Mouse (Mus musculus): Measurements from ENCODE around the gene Chpf. TPM values are rescaled to one million over a fixed set of nuclear protein-coding genes. Genes with fewer than 3 reads are reported as not detected.

Gene Chpf
- 88.3 and 92.6 TPM in 2 replicates for polyA plus RNA-seq (2012; rRNA removed)

DNA sequence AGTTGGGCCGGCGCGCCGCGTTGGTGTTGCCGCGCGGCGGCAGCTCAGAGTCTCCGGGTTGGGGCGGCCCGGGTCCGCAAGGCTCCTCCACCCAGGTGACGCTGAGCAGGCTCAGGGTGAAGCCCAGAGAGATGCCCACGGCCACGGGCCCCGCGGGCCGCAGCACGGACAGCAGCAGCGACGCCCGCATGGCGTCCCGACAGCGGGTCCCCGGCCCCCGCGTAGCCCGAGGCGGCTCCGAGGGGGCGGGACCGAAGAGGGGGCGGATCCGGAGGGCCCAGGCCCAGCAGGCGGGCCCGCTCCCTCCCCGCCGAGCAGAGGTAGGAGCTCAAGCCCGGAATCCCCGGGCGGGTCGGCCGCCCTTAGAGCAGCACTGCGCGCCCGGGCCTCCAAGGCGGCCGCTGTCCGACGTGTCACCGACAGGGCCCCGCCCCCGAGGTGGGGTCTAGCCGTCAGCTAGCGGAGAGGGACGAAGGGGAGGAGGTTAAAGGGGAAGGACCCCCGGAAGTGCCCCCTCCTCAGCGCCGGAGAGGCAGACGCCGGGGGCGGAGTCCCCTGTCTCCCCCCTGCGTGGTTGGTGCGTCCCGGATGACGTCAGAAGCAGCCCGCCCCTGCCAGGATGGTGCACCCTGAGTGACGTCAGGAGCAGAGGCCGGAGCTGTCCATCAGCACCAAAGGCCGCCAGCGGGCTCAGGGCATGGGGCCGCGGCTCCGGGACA is at the start of gene Chpf, which contains the start of gene Tmem198:
Gene Chpf (minus strand): TSS at position 392 of the 719 bp plus-strand sequence.
Gene Tmem198 (plus strand): TSS at position 617 of the 719 bp plus-strand sequence.
- peak within 1 kb of the TSS; percentile 92 for H3K27ac ChIP-seq (ENCODE audit: insufficient read depth, low read length)
- DNase-seq = peak; percentile 99
- TF ChIP-seq CTCF (IDR thresholded peaks at IDR 0.05; ENCODE audit: borderline replicate concordance, insufficient read depth, low read depth, low read length) (no peak), POLR2A (IDR thresholded peaks at IDR 0.05; ENCODE audit: borderline replicate concordance, insufficient read depth, low read length) (peak; percentile 92)
- H3K4me3 ChIP-seq (replicated peaks; ENCODE audit: insufficient read depth, low read depth, low read length) = peak within 1 kb of the TSS; percentile 85
- no peaks in the 10 kb centered on the region for H3K27me3 ChIP-seq (ENCODE audit: control insufficient read depth, insufficient read depth, low read length)
- H3K4me1 ChIP-seq (ENCODE audit: control insufficient read depth, insufficient read depth, low read length) = peaks cover 16% of the 10 kb centered on the region
- 1% methylated on average over 65 of the region's 76 CpGs for WGBS

DNA sequence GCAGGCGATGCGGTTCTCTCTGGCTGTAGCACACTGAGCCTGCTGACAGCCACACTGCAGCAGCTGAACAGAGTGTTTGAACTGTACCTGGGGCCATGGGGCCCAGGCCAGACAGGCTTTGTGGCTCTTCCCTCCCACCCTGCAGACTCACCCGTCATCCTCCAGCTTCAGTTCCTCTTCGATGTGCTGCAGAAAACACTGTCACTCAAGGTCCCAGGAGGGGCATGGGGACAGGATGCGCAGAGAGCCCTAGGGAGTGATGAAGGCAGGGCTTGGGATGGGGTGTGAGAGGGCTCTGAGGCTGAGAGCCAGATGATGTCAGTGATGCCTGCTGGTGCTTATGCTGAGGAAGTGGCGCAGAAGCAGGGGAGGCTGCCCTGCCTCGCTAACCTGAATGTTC is 45.6 kb upstream of the Chpf start:
- no peak for DNase-seq
- H3K4me1 ChIP-seq (ENCODE audit: control insufficient read depth, insufficient read depth, low read length) = no peaks in the 10 kb centered on the region; the same call in 1 of the 2 replicates
- H3K4me3 ChIP-seq (replicated peaks; ENCODE audit: insufficient read depth, low read depth, low read length) = no peak overlapping the region
- H3K27ac ChIP-seq (ENCODE audit: insufficient read depth, low read length) = no peak overlapping the region
- no peak for TF ChIP-seq CTCF (IDR thresholded peaks at IDR 0.05; ENCODE audit: borderline replicate concordance, insufficient read depth, low read depth, low read length)
- TF ChIP-seq POLR2A (IDR thresholded peaks at IDR 0.05; ENCODE audit: borderline replicate concordance, insufficient read depth, low read length) = no peak
- H3K27me3 ChIP-seq (ENCODE audit: control insufficient read depth, insufficient read depth, low read length) = no peaks in the 10 kb centered on the region
- WGBS = 88% methylated on average over 7 of the region's 7 CpGs

DNA sequence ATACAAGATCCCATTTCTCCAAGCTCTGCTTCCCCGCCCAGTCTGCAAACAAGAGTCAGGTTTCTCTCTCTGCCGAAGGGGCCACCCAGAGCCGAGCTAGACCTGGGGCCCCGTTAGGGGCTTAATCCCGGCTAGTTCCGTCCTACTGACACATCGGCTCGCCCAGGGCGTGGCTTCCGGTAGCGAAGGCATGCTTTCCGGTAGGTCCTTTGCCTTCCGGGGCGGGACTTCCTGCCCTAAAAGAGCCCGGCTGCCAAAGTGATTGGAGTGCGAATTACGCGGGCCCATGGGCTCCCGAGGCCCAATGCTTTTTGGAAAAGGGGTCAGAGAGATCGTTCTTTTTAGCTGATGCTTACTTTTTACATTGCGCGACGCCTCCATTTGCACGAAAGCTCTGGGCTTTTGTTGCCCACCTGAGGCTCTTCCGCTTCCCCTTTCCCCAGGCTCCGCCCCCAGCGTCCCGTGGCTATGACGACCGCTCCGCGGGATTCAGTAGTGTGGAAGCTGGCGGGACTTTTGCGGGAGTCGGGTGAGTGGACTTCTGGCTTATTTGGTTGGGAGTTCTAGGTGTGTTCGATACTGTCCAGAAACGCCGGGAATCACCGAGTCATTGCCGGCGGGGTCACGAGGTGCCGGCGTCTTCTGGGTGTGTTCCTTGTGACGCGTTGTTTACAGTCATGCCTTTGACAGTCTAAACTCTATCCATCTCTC is 42.4 kb upstream of the Chpf start, which contains the start of gene Stk11ip:
Gene Stk11ip (plus strand): TSS at position 209 of the 711 bp plus-strand sequence.
- under 1% methylated on average over 46 of the region's 46 CpGs for WGBS
- Histone ChIP-seq H3K4me3 (replicated peaks; ENCODE audit: insufficient read depth, low read depth, low read length) (peak within 1 kb of the TSS; percentile 92), H3K27ac (ENCODE audit: insufficient read depth, low read length) (peak within 1 kb of the TSS; percentile 46; the same call in 1 of the 2 replicates), H3K4me1 (ENCODE audit: control insufficient read depth, insufficient read depth, low read length) (no peaks in the 10 kb centered on the region; the same call in 1 of the 2 replicates), H3K27me3 (ENCODE audit: control insufficient read depth, insufficient read depth, low read length) (no peaks in the 10 kb centered on the region)
- DNase-seq = peak; percentile 90 to 93
- TF ChIP-seq CTCF (IDR thresholded peaks at IDR 0.05; ENCODE audit: borderline replicate concordance, insufficient read depth, low read depth, low read length) (no peak), POLR2A (IDR thresholded peaks at IDR 0.05; ENCODE audit: borderline replicate concordance, insufficient read depth, low read length) (peak; percentile 85; the same call in 1 of the 2 replicates)

DNA sequence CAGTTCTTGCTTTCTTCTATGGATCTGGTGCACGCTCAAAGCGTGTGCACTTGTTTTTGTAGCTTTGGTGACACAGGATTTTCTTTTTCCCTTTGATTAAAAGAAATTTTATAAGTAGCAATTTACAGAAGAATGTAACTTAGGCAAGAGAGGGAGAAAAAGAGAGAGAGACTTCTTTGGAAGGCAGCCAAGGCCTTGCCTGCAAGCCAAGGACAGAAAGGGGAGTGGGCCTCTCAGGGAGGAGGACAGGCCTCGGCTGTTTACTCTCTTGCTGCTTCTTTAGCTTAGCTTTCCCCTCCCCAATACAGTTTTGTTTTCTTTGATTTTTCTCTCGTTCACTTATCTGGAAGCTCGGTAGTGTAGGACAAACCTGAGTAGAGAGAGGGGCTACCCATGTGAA is 40.5 kb upstream of the Chpf start:
- H3K4me3 ChIP-seq (replicated peaks; ENCODE audit: insufficient read depth, low read depth, low read length) = no peak overlapping the region
- no peaks in the 10 kb centered on the region; the same call in 1 of the 2 replicates for H3K4me1 ChIP-seq (ENCODE audit: control insufficient read depth, insufficient read depth, low read length)
- no peak for TF ChIP-seq CTCF (IDR thresholded peaks at IDR 0.05; ENCODE audit: borderline replicate concordance, insufficient read depth, low read depth, low read length)
- TF ChIP-seq POLR2A (IDR thresholded peaks at IDR 0.05; ENCODE audit: borderline replicate concordance, insufficient read depth, low read length) = no peak
- no peak for DNase-seq
- no peaks in the 10 kb centered on the region for H3K27me3 ChIP-seq (ENCODE audit: control insufficient read depth, insufficient read depth, low read length)
- H3K27ac ChIP-seq (ENCODE audit: insufficient read depth, low read length) = no peak overlapping the region
- WGBS = 43% methylated on average over 5 of the region's 5 CpGs

DNA sequence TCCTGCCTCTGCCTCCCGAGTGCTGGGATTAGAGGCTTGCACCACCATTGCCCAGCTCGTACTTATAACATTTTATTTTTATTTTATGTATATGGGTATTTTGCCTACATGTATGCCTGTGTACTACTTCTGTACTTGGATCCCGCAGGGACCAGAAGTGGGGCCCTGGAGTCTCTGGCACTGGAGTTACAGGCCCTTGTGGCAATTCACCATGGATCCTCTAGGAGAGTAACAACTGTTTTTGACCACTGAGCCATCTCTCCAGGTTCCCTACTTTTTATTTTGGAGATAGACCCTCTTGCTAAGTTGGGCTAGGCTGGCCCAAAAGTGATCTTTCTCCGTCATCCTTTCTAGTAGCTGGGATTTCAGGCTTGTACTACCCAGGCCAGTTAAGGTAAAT is 39.3 kb upstream of the Chpf start:
- Histone ChIP-seq H3K4me3 (replicated peaks; ENCODE audit: insufficient read depth, low read depth, low read length) (no peak overlapping the region), H3K27ac (ENCODE audit: insufficient read depth, low read length) (no peak overlapping the region), H3K4me1 (ENCODE audit: control insufficient read depth, insufficient read depth, low read length) (no peaks in the 10 kb centered on the region; the same call in 1 of the 2 replicates), H3K27me3 (ENCODE audit: control insufficient read depth, insufficient read depth, low read length) (no peaks in the 10 kb centered on the region)
- WGBS = 91% methylated on average over 4 of the region's 4 CpGs
- no peak for DNase-seq
- TF ChIP-seq POLR2A (IDR thresholded peaks at IDR 0.05; ENCODE audit: borderline replicate concordance, insufficient read depth, low read length) (no peak), CTCF (IDR thresholded peaks at IDR 0.05; ENCODE audit: borderline replicate concordance, insufficient read depth, low read depth, low read length) (no peak)

DNA sequence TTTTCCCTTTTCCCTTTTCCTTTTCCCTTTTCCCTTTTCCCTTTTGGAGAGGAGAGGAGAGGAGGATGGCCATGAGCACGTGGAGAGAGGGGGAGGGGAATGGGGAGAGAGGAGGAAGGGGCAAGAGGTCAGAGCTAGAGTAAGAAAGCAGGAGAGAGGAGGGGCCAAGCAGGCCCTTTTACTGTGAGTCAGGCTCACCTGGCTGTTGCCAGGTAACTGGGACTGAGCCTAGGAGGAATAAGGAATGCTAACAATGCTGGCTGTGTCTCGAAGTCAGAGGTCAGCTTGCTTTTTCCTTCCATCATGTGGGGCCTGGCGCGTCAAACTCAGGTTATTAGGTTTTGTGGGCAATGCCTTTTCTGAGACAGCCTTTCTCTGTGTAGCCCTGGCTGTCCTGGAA is 38.9 kb upstream of the Chpf start:
- Histone ChIP-seq H3K27me3 (ENCODE audit: control insufficient read depth, insufficient read depth, low read length) (no peaks in the 10 kb centered on the region), H3K4me3 (replicated peaks; ENCODE audit: insufficient read depth, low read depth, low read length) (no peak overlapping the region), H3K4me1 (ENCODE audit: control insufficient read depth, insufficient read depth, low read length) (no peaks in the 10 kb centered on the region; the same call in 1 of the 2 replicates), H3K27ac (ENCODE audit: insufficient read depth, low read length) (no peak overlapping the region)
- TF ChIP-seq CTCF (IDR thresholded peaks at IDR 0.05; ENCODE audit: borderline replicate concordance, insufficient read depth, low read depth, low read length) (no peak), POLR2A (IDR thresholded peaks at IDR 0.05; ENCODE audit: borderline replicate concordance, insufficient read depth, low read length) (no peak)
- DNase-seq = no peak
- WGBS = 48% methylated on average over 4 of the region's 4 CpGs

DNA sequence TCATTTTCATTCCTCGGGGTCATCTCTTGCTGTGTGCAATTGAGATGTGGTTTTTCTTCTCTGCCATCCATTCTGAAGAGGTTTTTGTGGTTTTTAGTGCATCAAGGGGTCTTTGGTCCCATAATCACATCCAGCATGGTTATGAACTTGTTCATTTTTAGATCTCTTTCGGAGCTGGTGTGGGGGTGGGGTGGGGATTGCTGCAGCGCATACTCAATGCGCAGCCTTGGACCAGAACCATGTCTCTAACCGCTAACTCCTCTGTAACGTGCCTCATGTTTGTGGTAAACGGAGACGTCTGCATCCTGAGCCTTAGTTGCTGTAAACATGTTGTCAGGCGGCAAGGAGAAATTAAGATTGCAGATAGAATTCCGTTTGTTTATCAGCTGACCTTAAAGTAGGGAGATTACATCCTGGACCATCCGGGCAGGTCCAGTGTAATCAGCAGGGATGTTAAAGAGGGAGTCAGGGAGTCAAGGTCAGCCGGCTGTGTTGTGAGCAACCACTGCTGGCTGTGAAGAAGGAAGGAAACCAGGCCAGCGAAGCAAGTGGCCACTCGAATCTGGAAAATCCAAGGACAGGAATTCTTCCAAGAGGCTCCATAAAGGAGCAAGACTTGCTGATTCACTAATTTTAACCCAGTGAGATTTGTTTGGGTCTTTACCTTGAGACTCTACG is 37.7 kb upstream of the Chpf start:
- no peak for DNase-seq
- TF ChIP-seq CTCF (IDR thresholded peaks at IDR 0.05; ENCODE audit: borderline replicate concordance, insufficient read depth, low read depth, low read length) (no peak), POLR2A (IDR thresholded peaks at IDR 0.05; ENCODE audit: borderline replicate concordance, insufficient read depth, low read length) (no peak)
- H3K27ac ChIP-seq (ENCODE audit: insufficient read depth, low read length) = no peak overlapping the region
- WGBS = 81% methylated on average over 15 of the region's 15 CpGs
- H3K4me1 ChIP-seq (ENCODE audit: control insufficient read depth, insufficient read depth, low read length) = no peaks in the 10 kb centered on the region
- no peak overlapping the region for H3K4me3 ChIP-seq (replicated peaks; ENCODE audit: insufficient read depth, low read depth, low read length)
- no peaks in the 10 kb centered on the region; the same call in 1 of the 2 replicates for H3K27me3 ChIP-seq (ENCODE audit: control insufficient read depth, insufficient read depth, low read length)
